Mouse (Mus musculus): ENCODE data around the gene Aasdh.

Gene Aasdh

DNA sequence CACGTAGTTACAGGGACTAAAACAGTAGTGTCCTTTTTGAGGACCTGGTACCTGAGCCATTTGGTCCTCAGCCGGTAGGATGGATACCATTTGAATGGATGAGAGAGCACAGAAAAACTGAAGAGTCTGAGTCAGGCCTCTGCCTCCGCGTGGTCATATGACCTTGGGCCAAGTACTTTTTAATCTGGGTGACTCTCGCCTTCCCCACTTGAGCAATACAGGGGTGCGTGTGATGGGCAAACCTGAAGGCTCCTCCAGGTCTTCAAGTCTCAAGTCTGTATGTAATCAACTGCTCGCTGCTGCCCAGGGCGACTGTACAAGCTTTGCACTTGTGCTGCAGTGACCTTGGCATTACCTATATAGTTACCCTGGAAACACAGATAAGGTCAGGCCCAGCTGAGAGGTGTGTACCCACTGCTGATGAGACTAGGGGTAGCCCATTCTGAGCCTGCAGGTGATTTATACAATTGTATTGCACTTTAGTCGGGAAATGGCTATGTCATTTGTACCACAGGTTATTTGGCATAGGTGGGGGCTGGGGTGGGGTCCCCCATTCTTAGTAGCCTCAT lies 61.4 kb downstream of the Aasdh start:
- DNase-seq (ENCODE audit: extremely low read depth, low read depth, low spot score), result no peak

DNA sequence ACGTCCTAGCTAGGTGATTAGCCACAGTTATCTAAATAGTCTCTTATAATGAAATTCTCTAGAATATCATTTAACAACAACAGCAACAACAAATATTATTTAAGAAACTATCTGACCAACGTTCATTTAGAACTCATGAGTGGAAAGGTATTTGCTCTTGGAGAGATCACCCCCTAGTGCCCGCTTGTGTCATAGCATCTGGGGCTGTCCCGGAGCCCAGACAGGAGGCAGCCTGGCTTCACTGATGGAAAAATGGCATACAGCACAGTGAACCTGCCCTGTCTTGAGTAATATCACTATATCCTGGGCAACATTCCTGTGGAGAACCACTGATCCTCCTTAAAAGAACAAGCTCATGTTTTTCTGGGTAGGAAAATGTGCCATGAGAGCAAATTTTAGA lies 61.9 kb downstream of the Aasdh start:
- no peak for DNase-seq (ENCODE audit: extremely low read depth, low read depth, low spot score)

DNA sequence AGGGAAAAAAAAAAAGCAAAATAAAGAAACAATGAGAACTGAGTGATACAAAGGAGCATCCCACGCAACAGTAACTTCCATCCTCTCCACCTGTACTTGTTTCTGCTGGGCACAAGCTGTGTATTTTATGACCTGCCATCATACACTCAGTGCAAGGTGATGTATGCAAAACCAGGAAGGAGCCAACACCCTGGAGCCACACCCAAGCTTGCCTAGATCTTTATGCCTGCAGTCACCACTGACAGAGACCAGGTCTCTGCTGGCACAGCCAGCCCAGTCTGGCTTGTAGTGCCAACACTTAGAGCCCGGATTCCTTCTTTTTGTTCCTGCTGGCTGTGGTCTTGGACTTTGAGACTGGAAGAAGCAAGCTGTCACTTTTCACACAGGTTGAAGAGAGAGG lies 63.5 kb downstream of the Aasdh start:
- DNase-seq (ENCODE audit: extremely low read depth, low read depth, low spot score), result no peak

DNA sequence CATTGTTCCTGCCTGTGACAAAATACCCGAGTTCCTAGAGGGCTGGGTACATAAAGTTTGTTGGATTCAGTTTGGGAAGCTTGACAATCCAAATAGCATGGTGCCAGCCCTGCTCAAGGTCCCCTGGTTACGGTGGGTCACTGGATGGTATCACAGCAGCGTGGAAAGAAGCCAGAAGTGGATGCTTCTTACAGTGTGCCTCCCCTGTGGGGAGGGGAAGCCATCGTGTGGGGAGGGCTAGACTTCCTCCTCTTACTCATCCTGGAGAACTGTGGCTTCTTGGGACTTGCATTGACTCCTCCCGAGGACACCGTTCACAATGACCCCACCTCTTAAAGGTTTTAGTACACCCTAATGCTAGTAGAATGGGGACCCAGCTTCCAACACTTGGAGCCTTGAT lies 65.5 kb downstream of the Aasdh start:
- DNase-seq (ENCODE audit: extremely low read depth, low read depth, low spot score), result no peak

DNA sequence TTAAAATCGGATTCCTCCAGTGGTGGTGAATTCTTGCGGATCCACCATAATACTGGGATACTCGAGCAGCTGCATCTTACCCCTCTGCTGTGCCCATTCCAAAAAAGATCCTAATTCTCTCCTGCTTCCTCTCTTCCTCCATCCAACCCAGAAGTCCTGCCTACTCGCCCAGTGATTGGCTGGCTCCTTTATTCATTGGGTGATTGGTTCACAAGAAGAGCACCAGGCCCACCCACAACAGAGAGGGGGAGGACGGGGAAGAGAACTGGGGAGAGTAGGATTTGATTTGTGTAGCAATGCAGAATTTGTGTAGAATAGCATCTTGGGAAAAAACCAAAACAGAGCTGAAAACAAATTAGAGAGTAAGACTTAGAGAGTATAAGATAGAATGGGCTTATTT lies 68.3 kb downstream of the Aasdh start:
- DNase-seq (ENCODE audit: extremely low read depth, low read depth, low spot score), result no peak

DNA sequence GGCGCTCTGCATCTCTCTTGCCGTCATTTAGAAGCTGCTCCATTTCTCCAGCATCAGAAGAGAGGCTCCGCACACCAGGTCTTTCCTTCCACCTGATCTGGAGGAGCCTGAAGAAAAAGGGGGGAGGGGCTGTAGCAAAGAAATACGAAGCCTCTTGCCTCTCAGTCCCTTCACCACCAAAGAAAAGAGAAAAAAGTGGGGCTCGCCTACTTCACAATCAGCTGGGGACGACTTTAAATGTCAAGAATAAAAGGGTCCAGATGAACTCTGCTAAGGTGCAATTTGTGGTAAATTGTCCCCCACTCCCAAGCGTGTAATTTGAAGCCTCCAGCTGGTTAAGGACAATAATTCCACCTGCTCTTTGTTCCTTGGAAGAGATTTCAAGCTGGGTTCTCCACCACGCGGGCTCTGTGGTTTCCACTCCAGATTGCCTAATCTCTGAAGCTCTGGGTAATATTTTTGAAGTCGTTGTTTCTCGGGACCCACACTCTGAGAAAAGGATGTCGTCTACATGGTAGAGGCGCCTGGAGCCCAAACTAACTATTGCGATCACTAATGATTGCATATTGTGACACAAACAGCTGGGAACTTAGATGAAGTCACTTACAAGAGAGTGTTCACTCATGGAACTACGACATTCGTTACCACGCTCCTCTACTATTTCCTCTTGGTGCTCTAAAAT lies 72.6 kb downstream of the Aasdh start:
- DNase-seq (ENCODE audit: extremely low read depth, low read depth, low spot score), result no peak

DNA sequence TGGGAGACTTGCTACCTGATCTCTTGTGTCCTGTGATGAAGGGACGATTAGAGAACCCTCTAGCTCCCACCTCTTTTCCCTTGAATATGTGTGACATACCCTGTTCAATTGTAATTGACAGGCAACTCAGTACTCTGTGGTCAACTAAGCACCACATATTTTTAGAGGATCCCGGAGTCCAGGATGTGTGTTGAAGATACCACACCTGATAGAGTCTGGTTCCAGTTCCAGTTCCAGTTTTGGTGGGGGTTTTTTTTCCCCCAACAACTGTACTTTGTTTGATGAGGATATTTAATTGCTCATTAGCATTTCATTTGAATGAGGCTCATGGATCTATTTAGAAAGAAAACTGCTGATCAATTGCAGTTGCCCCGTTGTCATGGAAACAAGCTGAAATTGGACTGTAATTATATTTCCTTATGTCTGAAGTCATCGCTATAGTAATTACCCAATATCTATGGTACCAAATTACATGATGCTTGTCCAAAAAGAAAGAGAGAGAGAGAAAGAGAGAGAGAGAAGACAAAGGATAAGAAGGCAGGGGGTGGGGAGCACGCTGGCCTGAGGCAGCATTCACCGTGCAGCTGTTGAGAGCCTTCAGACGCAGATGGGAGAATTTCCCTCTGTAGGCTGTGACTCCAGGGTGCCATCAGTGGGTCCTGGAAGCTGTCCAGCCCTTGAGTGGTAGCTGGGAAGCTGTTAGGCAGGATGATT lies 76.6 kb downstream of the Aasdh start:
- DNase-seq (ENCODE audit: extremely low read depth, low read depth, low spot score), result no peak
